Comparison of ENCODE assay signal across 18 mouse cellular contexts in genomic region chr6:30147058-30147457, GRCm38 (mm10).
A peak's percentile ranks its signal among the peaks of the same experiment; 100 is the strongest.
DNase-seq lines count a peak whose midpoint lies in the region; ATAC-seq lines count a peak whose summit lies in the region.
"Had no signal": no experiment of that assay in that cellular context is flagged by ENCODE, and none has a peak within 500 bp of the region (broad histone marks: within the 10 kb centered on the region; RNA-seq: fewer than 3 reads in every experiment).

No protein-coding gene starts in this region.

- no peak overlapping the region for H3K27ac ChIP-seq in heart, embryonic 12.5 days (ENCODE audit: poor library complexity, severe bottlenecking)
- H3K27ac ChIP-seq in liver, embryonic 13.5 days: peak overlapping the region; percentile 97
- H3K27ac ChIP-seq: forebrain, embryonic 12.5 days; hindbrain, postnatal 0 days; limb, embryonic 13.5 days; macrophage had no signal

- WGBS in heart, embryonic 12.5 days: 46% methylated on average over 7 of the region's 7 CpGs
- WGBS in liver, embryonic 13.5 days (ENCODE audit: insufficient replicate concordance): 12% methylated on average over 7 of the region's 7 CpGs

- no peaks in the 10 kb centered on the region for H3K9me3 ChIP-seq in heart, embryonic 12.5 days (replicated peaks)
- no peaks in the 10 kb centered on the region for H3K9me3 ChIP-seq in liver, embryonic 13.5 days (replicated peaks)
- H3K9me3 ChIP-seq: forebrain, embryonic 12.5 days; limb, embryonic 13.5 days had no signal

- H3K4me2 ChIP-seq in heart, embryonic 12.5 days: no peak overlapping the region
- H3K4me2 ChIP-seq in liver, embryonic 13.5 days: peak overlapping the region; percentile 67
- H3K4me2 ChIP-seq: forebrain, embryonic 12.5 days; limb, embryonic 13.5 days had no signal

- peaks cover 47% of the 10 kb centered on the region for H3K36me3 ChIP-seq in heart, embryonic 12.5 days
- peaks cover 61% of the 10 kb centered on the region for H3K36me3 ChIP-seq in liver, embryonic 13.5 days

- no peak overlapping the region for H3K4me3 ChIP-seq in heart, embryonic 12.5 days
- peak overlapping the region; percentile 33 for H3K4me3 ChIP-seq in liver, embryonic 13.5 days (replicated peaks)
- H3K4me3 ChIP-seq: forebrain, embryonic 12.5 days; limb, embryonic 13.5 days had no signal

- DNase-seq in heart, postnatal 36 days: no peak
- peak; percentile 76 for DNase-seq in c-Kit-negative CD71-positive TER-119-positive erythroid progenitor cells, embryonic 14.5 days (ENCODE audit: low read depth, low spot score)
- peak; percentile 86 for DNase-seq in liver, embryonic 13.5 days
- DNase-seq in retina, postnatal 7 days (ENCODE audit: low read depth, low spot score): peak; percentile 75
- DNase-seq in gastrocnemius, postnatal 14 days: no peak
- DNase-seq in right cerebral cortex, postnatal 36 days (ENCODE audit: low spot score in 2 of 2): no peak
- no peak for DNase-seq in cerebellum, postnatal 10 days
- DNase-seq: adrenal gland, postnatal 10 days; cerebellum, adult 2 months; gastrocnemius, postnatal 25 days; kidney, postnatal 14 days; layer of hippocampus, postnatal 36 days; thymus, postnatal 25 days had no signal

- H3K4me1 ChIP-seq in heart, embryonic 12.5 days (replicated peaks): peaks cover 16% of the 10 kb centered on the region
- H3K4me1 ChIP-seq in liver, embryonic 13.5 days (replicated peaks): peaks cover 56% of the 10 kb centered on the region
- H3K4me1 ChIP-seq: limb, embryonic 13.5 days had no signal

- H3K27me3 ChIP-seq in heart, embryonic 12.5 days (replicated peaks): no peaks in the 10 kb centered on the region
- H3K27me3 ChIP-seq in liver, embryonic 13.5 days: no peaks in the 10 kb centered on the region
- H3K27me3 ChIP-seq: forebrain, embryonic 12.5 days; limb, embryonic 13.5 days had no signal

- ATAC-seq in heart, embryonic 12.5 days (ENCODE audit: insufficient number of reproducible peaks, low FRiP score): 0 out of 2 replicates have a peak, but pooled peaks have one; percentile 57
- peak; percentile 95 for ATAC-seq in liver, embryonic 13.5 days (ENCODE audit: low read depth)
- ATAC-seq: hindbrain, postnatal 0 days had no signal

- intact Hi-C loops in heart, postnatal 36 days (cut with DNase I): no loop called here
- intact Hi-C loops in gastrocnemius, postnatal 14 days (cut with DNase I; ENCODE audit: low total_unique reads): no loop called here

- no peak overlapping the region for H3K9ac ChIP-seq in heart, embryonic 12.5 days
- peak overlapping the region; percentile 64 for H3K9ac ChIP-seq in liver, embryonic 13.5 days
- H3K9ac ChIP-seq: forebrain, embryonic 12.5 days; limb, embryonic 13.5 days had no signal

Comparison
In these comparisons a context has a peak if more than half of its experiments do, and no peak if none do; other contexts are left out.
1. DNase-seq: peak in c-Kit-negative CD71-positive TER-119-positive erythroid progenitor cells, embryonic 14.5 days (single experiment), liver, embryonic 13.5 days (single experiment) and retina, postnatal 7 days (single experiment); none in heart, postnatal 36 days (0 of 2), gastrocnemius, postnatal 14 days (single experiment), right cerebral cortex, postnatal 36 days (0 of 2) and cerebellum, postnatal 10 days (0 of 2).